Mouse (Mus musculus) hindbrain, embryonic 13.5 days (tissue): ENCODE results near the gene Unc93a. TPM values are rescaled to one million over a fixed set of nuclear protein-coding genes. Genes with fewer than 3 reads are reported as not detected.

Source experiments
- polyA plus RNA-seq: library from polyadenylated mRNA; unstranded; fragments of >200 nt; fragmentation: Nextera tagmentation; extraction: Ambion mirVana; gene quantifications from 2 replicates; pipeline ENCODE4 v1.2.1, GENCODE M21; 2015

The Unc93a gene
- polyA plus RNA-seq, 1 experiment from 2014 or later, result not detected

Other genes starting within 250 kb of the Unc93a start
- gene Pnldc1, start 221.6 kb downstream of the Unc93a start, polyA plus RNA-seq, result 2.0 and 2.2 TPM in 2 replicates
- gene Tcp1, start 216.1 kb downstream of the Unc93a start, polyA plus RNA-seq, result 406 and 411 TPM in 2 replicates
- 140 and 142 TPM in 2 replicates for gene Mrpl18, start 215.5 kb downstream of the Unc93a start, polyA plus RNA-seq
- gene Acat3, start 191.2 kb downstream of the Unc93a start, polyA plus RNA-seq, result 0.95 and 1.5 TPM in 2 replicates
- 331 and 342 TPM in 2 replicates for gene Acat2, start 171.1 kb downstream of the Unc93a start, polyA plus RNA-seq
- 136 and 140 TPM in 2 replicates for gene Wtap, start 137.6 kb downstream of the Unc93a start, polyA plus RNA-seq
- 117 and 121 TPM in 2 replicates for gene Sod2, start 125.0 kb downstream of the Unc93a start, polyA plus RNA-seq
- gene Gpr31b, start 79.5 kb downstream of the Unc93a start, polyA plus RNA-seq, result not detected in 2 replicates
- 0.23 TPM in 1 of 2 replicates, not detected in the other for gene Tcp10b, start 70.7 kb downstream of the Unc93a start, polyA plus RNA-seq
- not detected in 2 replicates for gene Smok2a, start 89.4 kb upstream of the Unc93a start, polyA plus RNA-seq
- not detected in 2 replicates for gene Smok2b, start 98.4 kb upstream of the Unc93a start, polyA plus RNA-seq
- gene Tcp10c, start 222.8 kb upstream of the Unc93a start, polyA plus RNA-seq, result not detected in 2 replicates